Mouse (Mus musculus) forelimb bud, embryonic 11.5 days (tissue): ENCODE results near the gene Abcc3.
"Not testable (repeated sequence)": the region's sequence is repeated elsewhere in the genome, so short reads cannot be mapped to it uniquely, and the experiment has no call there.

Source experiments
- DNase-seq: peaks from one replicate; pipeline ENCODE4 v3.0.0-alpha.2; 2012; ENCODE audit warnings: low read depth, low spot score

Abcc3 gene

DNA sequence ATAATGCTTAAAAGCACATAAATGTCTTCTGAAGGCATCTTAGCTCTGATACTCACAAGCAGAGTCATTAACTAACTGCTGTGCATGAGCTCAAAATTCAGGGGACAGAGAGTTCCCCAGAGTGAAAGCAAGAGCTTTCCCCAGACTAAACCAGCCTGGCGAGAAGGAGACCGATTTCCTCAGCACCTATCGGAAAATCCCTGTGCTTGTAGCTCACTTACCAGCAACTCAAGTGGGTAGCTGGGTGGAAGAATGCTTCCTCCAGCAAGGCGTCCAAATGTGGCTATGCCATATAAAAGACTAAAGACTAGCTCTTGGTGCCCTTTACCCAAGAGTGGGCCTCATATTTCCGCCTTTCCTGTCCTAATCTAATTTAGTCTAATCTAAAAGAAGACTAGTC, 9.9 kb upstream of the Abcc3 start:
- no peak for DNase-seq

DNA sequence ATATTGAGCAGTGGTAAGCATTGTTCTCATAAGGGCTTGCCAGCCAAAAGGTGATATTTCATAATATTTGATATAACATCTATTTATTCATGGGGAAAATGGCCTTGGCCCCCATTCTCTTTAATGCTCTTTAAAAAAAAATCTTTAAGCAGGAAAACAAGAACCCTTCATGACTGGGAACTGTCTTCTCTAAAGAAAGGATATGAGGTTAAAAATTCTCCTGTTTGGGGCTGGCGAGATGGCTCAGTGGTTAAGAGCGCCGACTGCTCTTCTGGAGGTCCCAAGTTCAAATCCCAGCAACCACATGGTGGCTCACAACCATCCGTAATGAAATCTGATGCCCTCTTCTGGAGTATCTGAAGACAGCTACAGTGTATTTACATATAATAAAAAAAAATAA, 9.2 kb upstream of the Abcc3 start:
- not testable (repeated sequence) for DNase-seq

DNA sequence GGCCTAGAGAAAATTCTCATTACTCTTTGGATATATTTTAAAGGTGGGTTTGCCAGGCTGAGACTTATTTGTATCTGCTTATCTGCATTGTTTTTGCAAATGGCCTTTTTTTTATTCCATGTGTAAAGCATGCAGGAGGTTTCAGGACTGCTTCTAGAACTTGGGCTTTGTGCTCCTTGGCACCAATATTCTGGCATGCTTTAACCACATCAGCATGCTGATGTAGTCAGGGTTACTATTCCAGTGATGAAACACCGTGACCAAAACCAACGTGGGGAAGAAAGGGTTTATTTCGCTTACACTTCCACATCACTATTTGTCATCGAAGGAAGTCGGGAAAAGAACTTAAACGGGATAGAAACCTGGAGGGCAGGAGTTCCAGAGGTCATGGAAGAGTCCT, 8.2 kb upstream of the Abcc3 start:
- no peak for DNase-seq

DNA sequence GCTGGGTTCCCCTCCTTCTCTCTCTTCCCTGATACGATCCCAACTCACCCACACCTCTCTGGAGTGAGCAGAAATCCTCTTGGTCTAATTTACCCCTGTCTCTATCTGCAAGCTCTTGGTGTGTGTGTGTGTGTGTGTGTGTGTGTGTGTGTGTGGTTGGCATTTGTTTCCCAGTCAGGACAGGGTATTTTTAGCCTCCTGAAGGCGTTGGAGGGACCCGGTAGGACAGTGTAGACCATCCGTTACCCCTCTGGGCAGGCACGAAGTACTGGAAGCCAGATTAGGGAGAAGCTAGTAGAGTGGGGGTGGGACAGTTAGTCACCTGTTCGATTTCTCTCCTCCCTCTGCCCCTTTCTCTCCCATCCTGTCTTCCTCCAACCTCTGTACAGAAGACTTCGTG, 1.3 kb upstream of the Abcc3 start:
- DNase-seq, result no peak

GRCm38 (mm10) chr11:94393490-94393889, 693 bp upstream of the Abcc3 start:
- DNase-seq, result not testable (repeated sequence)

- no peak for DNase-seq
Measured at GRCm38 (mm10) chr11:94391661-94392060, 1.1 kb downstream of the Abcc3 start.

DNA sequence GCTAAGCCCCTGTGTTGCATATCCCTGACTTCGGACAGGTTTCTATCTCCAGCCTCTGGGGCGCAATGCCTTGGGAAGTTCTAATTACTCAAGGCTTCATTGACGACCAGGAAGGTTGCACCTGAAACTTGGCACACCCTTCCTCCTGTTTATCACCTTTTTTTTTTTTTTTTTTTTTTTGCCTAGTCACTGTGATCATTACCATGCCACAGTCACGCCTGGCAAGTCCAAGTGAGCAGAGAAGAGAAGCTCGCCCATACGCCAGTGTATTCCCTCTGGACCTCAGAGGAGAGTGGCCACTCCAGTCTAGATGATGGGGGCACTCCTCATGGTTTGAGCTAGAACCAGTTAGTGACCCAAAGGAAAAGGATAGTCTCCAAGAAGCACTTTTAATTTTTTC, 2.0 kb downstream of the Abcc3 start:
- DNase-seq, result no peak

- no peak for DNase-seq
Measured at GRCm38 (mm10) chr11:94389724-94390396, 2.9 kb downstream of the Abcc3 start.

DNA sequence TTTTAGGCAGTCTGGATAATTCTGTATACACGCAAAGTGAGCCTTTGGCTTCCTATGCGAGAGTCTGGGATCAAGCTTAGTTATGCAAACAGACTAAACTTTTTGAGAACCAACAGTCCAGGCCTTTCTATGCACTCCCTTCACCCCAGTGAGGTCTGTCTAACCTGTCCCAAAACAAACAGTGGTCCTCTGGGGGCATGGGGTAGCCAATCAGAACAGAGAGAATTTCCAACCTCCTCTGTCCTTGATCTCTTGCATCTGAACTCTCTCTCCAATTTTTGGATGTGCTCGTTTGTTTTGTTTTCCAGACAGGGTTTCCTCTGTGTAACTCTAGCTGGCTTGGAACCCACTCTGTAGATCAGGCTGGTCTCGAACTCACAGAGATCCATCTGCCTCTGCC, 3.8 kb downstream of the Abcc3 start:
- DNase-seq, result no peak

- no peak for DNase-seq
Measured at GRCm38 (mm10) chr11:94387756-94388155, 5.0 kb downstream of the Abcc3 start.

DNA sequence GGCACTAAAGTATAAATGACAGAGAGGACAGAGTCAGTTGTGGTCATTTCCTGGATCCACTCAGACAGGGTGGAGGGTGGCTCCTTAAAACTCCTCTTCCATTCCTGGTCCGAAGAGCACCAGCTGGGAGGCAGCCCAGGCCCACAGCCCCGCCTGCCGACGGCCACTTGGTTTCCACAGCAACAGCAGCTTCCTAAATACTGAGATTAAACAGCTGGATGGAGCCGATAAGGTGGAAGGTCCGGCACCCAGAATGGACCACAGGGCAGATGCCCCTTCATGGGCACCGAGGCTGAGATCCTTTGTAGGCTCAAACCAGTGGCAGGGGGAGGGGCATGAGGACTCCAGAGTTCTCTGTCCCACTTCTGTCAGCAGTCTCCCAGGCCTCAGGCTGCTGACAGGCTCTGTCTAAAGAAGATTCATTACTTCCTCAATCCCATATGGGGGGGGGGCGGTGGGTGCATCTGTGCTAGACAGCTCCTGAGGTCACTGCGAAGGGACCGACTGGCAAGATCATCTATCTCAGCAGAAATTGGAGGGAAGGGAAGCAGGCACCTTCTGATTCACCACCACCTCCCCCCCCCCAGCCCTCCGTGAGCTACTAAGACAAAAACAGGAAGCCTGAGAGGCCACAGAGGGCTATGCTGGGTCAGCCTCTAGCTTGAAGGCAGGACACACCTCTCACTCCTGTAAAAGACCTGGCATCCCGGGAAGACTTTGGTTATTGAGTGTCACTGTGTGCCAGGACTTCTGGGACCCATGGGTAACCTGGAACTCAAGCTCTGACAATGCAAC, 6.6 kb downstream of the Abcc3 start:
- no peak for DNase-seq

DNA sequence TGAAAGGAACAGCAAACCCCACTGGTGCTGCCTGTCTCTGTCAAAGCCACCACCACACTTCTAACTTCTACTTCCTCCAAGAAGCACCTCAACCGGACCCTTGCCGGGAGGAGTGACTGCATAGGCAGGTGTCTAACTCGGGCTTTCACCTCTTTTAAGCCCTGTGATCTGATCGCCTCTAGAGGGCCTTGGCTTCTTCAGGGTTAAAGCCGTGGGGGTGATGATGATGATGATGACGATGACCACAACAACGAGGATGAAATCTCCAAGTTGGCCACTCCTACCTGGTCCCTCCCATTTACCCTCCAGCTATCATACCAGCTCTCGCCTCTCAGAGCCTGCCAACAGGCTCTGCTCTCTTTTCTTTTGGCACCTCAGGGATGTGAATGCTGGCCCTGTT, 13.1 kb downstream of the Abcc3 start:
- no peak for DNase-seq

GRCm38 (mm10) chr11:94379061-94379460, 13.7 kb downstream of the Abcc3 start:
- DNase-seq, result no peak

DNA sequence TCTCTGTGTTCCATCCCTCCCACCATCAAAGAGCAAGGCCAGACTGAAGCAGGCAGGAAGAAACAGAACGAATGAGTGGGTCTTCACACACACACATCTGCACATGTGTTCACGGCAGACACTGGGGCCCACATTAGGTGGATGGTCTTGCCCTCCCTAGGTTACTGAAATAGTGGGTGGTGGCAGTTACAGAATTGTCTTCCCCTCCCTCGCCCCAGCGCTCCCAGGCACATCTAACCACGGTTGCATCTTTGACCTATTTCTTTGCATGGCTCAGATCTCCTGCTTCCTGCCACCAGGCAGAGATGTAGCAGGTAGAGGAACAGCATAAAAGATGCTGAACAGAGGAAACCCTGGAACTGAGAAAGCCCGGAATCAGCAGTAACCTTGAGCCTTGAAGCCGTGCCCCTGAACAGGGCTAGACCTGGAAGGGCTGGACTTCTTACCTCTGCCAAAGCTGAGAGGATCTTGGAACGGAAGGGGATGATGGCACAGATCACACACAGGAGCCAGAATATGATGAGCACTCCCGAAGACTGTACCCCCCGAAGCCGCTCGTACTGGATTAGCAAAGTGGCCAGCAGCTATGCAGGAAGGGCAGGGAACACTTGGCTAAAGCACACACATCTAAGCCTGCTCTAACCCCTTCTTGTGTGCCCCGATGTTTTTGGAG, 18.4 kb downstream of the Abcc3 start:
- no peak for DNase-seq

DNA sequence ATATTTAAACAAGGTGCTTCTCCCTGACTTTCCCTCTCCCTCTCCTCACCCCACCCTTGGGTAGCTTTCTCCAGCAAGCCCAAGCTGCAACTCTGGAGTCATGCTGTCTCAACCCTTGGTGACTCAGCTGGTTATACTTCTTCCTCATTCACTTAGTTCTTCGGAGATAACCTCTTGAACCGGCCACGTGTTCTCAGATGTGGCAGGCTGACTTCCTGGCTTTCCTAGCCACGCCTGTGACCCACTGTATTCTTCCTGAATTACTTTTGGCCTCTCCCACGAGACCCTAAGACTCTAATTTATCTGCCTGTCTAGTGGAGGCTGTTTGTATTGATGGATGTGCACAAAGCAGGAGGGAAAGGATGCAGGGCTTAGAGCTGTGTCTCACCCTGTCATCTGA, 22.0 kb downstream of the Abcc3 start:
- DNase-seq, result no peak

GRCm38 (mm10) chr11:94369981-94370380, 22.8 kb downstream of the Abcc3 start:
- DNase-seq, result no peak

DNA sequence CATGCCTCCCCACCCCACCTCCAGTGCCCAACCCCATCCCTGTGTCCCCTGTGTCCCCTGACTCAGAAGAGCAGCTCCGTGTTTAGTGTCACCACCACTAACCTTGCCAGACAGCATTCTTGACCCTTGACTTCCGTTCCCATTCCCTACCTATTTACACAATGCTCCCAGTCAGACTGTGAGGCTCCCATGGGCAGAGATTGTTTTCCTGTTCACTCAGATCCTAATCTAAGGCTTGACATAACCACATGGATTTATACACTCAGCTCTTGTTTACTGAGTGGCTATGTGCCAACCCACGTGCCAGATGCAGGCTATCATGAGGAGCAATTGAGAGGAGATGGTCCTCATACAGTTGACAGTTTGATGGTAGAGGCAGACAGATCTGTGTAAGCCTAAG, 27.5 kb downstream of the Abcc3 start:
- no peak for DNase-seq

- no peak for DNase-seq
Measured at GRCm38 (mm10) chr11:94363690-94364089, 29.1 kb downstream of the Abcc3 start.

DNA sequence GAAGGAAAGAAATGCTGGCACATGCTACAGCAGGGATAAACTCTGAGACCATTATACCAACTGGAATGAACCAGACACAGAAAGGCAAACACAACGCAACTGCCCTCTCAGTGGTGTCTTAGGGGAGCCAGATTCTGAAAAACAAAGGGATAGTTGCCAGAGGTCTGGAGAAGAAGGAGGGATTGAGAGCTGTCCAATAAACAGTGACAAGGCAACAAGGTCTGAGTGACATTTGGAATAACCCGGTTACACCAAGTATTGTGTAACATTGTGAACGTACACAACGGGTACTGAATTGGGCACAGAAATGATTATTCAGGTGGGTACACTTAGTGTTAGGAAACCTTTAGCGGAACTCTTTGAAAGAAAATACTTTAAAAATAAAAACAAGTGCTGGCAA, 30.7 kb downstream of the Abcc3 start:
- DNase-seq, result no peak

- DNase-seq, result no peak
Measured at GRCm38 (mm10) chr11:94361166-94361870, 31.5 kb downstream of the Abcc3 start.

- DNase-seq, result no peak
Measured at GRCm38 (mm10) chr11:94359168-94359567, 33.6 kb downstream of the Abcc3 start.
